Mouse (Mus musculus) CD4-positive helper T cell, adult 2 months (primary cell): ENCODE measurements around the gene Nin.
A peak's percentile ranks its signal among the peaks of the same experiment; 100 is the strongest.
"Not testable (repeated sequence)": the region's sequence is repeated elsewhere in the genome, so short reads cannot be mapped to it uniquely, and the experiment has no call there.

Experiments
- DNase-seq: peaks from one replicate; pipeline ENCODE4 v3.0.0-alpha.2; 2012; ENCODE audit warnings: low read depth, missing footprints, low spot score

Gene Nin

DNA sequence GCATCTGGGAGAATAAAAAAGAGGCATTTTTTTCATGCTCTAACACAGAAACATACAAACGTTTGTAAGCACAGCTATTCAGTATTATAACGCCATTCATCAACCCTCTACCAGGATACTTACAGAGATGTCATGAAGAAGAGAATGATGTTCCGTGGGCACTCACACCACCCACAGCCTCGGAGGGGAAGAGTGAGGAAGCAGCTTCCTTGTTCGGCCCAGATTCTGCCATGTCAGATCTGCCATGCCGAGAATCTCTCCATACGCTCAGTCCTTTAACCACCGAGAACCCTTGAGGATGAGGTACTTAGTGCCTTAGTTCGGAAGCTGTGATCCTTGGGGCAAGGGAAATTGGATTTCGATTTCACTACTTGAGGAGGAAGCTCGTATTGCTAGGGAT, at the start of gene Nin:
Gene Nin (minus strand): TSS at position 367 of the 400 bp plus-strand sequence.
- no peak for DNase-seq

DNA sequence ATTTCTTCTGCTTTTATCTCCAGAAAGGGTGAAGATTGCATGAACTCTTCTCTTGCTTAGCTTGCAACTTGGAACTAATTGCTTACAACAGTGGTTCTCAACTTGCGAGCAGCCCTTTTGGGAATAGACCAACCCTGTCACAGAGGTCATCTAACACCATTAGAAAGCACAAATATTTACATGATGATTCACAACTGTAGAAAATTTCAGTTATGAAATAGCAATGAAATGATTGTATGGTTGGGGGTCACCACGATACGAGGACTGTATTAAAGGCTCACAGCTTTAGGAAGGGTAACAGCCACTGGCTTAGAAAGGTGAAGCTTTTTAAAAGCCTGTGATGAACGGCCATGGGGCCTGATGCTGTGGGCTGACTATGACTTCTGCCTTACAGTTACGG, 47.5 kb upstream of the Nin start:
- no peak for DNase-seq

DNA sequence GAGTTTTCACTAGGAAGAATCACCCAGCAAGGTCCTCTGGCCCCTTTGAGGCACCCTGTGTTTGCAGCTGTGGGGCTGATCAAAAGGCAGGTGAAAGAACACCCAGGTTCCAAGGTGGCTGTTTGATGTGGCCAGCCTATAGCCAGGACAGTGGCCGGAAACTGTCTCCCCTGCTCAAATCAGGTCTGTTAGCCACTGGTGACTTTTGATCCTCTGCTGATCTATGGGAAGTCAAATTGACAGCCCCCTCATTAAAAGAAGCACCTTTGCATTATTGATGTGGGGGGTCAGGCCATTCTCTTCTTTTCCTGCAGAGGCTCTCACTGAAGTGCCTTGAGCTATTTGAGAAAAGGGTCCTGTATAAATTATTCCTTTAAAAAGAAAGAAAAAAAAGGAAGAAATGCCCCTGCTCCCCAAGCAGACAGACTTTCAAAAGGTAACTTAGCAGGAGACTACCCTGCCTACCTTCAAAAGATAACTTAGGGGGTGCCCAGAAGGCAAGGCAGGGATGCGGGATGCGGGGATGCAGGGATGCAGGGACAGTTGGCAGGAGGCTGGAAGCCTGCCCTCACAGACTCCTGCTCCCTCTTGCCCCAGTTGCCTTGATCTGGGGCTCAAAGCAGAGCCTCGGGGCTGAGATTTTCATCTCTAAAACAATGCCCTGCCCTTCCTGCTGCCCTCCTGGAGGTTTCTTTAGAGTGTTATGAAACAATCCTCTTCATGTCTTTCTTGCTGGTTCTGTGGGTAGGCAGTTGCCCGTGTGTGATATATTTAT, 44.0 kb upstream of the Nin start:
- no peak for DNase-seq

DNA sequence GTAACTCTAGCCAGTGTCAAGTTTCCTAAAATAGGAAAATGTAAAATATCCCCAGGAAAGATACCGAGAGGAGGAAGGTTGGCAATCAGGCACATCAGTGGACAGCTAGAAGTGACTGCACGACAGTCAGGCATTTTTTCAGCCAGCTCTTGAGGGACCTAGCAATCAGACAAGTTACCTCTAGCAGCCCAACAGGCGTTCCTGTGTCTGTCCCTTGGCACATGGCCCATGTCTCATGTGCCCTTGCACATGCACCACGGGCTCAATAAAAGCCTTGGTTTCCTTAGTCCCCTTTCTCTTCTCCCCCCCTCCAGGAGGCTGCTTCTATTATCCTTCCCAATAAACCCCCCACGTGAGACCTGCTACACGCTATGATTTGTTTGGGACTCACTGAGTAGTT, 42.7 kb upstream of the Nin start:
- no peak for DNase-seq

DNA sequence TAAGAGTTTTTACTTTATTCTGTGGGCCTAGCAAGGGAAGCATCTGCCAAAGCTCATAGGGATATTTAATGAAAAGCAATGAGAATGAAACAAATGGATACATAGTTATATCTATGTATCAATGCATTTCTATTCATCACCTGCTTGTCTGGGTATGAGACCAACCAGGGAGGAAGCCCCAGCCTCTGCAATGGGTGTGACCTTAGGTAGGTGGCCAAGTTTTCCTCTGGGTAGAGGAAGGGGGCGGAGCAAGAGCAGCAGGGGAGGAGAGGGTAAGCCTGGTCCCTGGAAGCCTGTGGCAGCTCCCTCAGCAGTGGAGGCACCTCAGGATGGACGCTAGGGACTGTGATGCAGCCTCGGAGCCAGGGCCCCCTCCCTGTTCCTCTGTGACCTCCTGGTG, 40.3 kb upstream of the Nin start, which contains the start of gene Abhd12b:
Gene Abhd12b (plus strand): TSS at position 301 of the 400 bp plus-strand sequence.
- no peak for DNase-seq

DNA sequence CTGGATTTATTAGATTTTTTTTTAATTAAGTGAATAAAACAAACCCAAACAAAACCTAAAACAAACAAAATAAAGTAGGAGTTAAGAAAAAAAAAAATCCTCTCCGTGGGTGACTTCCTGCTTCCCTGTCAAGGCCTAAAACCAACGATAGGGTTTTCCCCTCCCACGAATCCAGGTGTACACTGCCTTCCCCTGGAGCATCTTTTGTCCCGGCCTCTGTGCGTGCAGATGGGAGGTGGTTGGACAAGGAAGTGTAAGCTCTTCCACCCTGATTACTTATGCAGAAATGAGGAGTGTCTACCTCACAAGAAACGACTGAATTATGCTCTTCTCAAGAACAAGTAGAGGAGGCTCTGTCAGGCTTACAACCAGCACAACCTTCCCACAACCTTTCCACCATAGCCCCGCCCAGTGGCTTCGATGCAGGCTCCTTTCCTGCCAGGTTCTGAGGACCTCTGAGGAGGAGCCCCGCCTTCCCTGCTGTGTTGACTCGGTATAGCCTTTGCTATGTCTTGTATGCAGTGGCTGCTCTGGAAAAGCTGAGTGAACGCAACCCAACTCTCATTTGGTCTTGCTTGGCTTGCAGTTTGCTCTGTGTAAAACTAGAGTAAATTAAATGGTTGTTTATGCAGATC, 35.2 kb upstream of the Nin start:
- peak; percentile 52 for DNase-seq

DNA sequence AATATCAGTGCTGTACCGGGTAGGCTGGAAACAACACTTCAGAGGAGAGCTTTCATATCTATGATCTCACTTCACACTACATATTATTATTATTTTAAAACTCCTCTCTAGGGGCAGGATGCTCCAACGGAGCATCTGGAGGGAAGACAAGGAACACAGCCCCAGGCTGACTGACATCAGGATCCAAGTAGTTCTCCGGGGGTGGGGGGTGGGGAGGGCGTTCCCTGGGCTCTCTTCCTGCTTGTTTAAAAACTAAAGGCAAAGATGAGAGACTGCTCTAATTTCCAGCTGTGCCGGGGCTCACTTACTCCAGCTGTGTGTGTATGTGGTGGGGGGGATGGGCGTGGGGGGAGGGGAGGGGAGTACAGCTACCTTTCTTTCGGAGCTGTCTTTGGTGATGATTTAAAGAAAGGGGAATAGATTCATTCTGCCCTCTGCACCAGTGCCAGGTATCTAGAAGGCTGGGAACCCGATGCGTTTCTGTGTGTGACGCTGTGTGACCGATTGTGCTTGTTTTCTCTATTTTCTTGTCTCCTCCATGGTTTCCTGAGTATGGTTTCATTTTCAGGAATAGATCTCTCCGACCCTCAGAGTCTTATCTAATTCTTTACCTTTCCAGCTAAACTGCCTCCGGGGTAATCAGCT, 34.6 kb upstream of the Nin start:
- no peak for DNase-seq

DNA sequence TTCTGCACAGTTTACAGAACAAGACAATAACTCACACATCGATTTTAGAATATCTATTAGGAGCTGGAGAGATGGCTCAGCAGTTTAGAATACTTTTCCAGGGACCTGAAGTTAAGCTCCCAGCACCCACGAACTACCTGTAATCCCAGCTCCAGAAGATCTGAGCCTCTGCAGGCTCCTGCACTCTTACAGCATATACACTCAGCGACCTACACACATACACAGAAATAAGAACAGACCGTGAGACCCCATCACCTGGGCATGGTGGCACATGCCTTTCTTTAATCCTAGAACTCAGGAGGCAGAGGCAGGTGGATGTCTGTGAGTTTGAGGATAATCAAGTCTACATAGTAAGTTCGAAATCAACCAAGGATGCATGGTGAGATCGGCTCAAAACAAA, 32.1 kb upstream of the Nin start:
- DNase-seq, result no peak

DNA sequence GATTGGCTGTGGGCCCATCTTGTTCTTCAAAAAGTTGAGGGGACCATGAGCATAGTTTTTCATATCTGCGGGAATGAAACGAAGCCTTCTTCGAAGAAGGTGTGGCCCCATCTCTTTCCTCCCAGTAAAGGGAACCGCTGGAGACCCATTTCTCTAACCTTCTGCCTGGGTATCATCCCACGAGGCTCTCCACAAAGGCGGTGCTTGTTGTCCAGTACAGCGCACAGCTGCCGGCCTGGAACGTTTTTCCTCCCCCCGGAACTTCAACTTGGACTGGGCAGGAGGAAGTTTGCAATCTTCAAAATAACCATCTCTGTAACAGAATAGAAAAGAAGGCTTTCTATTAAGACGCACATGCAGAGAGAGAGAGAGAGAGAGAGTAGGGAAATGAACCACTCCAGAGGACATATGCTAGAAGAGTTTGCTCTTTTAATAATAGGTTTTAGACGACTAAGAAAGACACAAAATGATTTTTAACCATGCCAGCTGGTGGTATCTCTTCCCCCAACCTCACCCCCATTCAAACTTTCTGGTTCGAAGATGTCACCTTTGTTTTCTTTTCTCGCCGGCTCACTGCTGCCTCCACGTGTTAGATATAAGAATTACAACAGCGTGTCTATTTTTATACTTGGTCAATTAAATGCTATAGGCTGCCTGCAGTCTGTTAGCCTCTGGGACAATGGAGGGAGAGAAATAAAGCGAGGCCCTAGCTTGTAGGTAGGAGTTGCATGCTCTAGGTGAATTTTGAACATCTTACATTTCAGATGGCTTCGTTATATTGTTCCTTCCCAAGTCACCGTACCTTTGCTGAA, 31.3 kb upstream of the Nin start:
- peak; percentile 72 for DNase-seq

DNA sequence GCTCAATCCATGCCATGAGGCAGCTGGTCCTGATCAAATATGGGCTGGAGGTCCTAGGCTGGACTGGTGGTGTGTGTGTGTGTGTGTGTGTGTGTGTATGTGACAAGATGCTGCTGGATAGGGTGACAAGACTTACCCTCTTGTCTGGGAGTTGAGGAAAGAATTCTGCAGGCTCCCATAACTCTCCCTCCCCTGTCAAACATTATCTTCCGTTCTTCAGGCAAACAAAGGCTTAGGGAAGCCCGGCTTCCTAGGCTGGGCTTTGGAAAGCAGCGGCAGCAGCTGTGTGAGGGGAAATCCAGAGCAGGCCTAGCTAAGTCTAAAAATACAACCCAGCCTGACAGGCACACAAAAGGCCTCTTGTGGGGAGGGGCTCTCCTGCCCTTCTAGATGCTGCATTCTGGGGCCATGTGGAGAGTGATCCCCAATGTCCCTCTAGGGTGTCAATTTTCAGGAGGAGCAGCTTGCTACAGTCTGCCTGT, 30.6 kb upstream of the Nin start:
- DNase-seq, result not testable (repeated sequence)

DNA sequence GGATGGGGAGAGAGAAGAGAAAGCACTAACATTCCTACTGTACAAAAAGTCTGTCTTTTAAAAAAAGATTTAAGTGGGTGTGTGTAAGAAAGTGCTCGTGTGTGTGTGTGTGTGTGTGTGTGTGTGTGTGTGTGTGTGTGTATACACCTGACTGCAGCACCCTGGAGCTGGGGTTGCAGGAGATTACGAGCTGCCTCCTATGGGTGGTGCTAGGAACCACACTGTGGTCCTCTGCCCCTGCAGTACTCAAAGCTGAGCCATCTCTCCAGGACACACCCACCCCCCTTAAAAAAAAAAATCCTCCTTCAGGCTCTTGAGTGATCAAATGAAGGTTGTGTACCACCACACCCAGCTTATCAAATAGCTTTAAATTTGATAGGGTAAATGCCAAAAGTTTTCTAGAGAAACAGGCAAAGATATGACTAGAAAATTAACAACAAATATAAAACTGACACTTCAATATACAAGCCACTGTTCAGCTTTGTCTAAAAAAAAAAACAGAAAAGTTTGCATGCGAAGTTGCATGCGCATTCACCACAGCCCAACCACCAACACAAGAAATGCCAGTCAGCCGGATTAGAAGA, 27.6 kb upstream of the Nin start:
- DNase-seq, result peak; percentile 35

DNA sequence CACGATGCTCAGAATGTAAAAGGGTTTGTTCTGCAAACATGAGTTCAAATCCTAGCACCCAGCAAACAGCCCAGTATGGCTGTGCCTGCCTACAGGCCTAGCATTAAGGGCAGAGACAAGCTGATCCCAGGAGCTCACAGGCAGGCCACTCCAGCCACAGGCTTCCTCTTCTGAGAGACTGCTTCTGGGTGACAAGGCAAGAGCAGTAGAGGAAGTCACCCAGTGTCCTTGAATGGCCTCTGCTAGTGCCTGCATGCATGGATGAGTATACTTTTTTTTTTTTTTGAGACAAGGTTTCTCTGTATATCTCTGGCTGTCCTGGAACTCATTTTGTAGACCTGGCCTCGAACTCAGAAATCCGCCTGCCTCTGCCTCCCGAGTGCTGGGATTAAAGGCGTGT, 27.0 kb upstream of the Nin start:
- no peak for DNase-seq

DNA sequence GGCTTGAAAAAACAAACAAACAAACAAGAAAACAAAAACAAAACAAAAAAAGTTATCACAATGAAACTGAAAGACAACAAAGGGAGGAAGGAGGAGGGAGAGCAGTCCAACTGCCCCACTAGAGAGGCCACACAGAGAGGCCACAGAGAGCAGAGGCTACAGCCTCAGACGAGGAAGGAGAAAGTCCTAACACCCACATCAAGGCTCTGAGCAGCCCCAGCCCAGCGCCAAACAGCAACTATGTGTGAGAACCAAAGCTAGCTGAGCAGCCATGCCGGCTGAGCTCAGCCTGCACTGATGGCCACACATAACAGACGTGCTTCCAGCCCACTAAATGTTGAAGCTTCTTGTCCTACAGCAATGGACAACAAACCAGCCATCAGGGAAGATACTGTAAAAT, 26.4 kb upstream of the Nin start:
- DNase-seq, result no peak

DNA sequence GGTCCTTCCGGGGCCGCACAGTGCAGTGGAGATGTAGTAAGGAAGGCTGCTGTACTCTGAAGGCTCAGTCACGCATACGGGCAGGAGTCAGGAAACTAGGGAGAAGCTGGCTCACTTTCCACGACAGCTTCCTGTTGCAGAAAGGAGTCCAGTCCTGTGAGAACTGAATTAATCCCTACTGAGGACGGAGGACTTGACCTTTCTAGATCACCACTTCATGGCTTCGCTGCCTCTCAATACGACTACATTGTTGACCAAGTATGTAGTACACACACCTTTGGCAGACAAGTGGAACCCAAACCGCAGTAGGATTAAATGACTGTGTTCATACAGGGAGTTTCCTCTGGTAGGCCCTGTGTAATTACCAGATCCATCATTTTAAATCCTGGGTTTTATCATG, 24.1 kb upstream of the Nin start:
- DNase-seq, result no peak

DNA sequence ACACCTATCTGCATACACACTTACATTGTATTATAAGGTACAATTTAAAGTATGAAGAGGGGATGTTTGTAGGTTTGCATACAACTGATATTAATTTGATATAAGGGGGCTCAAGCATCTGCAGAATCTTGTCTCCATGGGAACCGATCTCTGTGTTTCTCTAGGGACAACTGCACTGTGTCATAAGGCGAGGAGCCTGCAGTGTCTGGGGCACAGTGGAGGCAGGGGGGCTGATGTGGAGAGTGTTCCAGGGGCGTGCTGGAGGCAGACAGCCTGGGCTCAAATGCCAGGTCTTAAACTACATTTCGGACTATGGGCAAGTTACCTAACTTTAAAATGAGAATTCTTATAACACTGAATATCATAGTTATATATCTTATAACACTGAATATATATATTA, 23.6 kb upstream of the Nin start:
- DNase-seq, result no peak

DNA sequence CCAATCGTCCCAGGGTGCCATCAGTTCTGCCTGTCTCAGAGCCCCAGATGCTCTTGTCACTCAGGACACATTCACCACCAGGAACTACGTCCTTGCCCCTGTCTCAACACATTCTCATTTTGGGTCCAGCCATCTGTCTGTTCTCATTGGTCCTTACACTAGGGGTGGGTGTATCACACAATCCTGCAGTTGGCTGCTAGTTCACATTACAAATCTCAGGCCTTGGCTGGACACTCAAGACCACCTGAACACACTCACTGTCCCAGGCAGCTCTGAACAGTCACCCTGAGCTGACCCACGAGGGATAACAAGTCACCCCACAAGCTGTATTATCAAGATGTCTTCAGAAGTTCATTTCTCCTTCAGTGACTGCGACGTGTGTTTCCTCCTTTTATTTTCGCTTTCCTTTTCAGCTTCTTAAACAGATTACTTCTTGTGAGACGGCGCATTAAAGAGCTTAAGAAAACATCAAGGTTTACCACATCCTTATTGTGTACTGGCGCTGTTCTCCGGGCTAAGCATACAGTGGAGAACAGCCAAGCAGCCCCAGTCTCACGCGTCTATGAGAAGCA, 22.8 kb upstream of the Nin start:
- peak; percentile 90 for DNase-seq

DNA sequence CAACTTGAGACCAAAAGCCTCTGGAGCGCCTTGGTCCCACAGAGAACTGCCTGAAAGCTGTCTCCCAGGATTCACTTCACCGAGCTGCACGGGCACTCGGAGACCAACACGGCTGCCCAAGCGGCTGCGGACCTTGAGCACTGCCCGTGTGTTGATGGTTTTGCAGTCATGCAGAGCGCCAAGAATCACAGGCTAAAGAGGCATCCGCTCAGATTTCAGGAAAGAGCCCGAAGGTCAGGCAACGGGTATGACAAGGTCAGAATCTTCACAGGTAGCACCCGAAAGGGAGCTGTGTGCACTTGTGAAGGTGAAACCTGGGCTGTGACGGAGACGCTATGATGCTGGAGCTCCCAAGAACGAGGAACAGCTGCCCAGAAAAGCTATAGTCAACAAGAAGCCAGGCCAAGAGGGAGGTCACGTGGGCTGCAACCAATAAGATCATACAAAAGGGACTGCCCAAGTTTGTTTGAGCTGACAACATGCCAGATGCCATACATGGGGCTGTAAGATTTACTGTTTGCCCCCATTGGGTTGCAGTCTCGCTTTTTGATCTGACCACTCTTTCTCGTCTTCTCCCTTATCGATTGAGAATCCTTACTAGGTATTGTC, 21.2 kb upstream of the Nin start:
- DNase-seq, result no peak

DNA sequence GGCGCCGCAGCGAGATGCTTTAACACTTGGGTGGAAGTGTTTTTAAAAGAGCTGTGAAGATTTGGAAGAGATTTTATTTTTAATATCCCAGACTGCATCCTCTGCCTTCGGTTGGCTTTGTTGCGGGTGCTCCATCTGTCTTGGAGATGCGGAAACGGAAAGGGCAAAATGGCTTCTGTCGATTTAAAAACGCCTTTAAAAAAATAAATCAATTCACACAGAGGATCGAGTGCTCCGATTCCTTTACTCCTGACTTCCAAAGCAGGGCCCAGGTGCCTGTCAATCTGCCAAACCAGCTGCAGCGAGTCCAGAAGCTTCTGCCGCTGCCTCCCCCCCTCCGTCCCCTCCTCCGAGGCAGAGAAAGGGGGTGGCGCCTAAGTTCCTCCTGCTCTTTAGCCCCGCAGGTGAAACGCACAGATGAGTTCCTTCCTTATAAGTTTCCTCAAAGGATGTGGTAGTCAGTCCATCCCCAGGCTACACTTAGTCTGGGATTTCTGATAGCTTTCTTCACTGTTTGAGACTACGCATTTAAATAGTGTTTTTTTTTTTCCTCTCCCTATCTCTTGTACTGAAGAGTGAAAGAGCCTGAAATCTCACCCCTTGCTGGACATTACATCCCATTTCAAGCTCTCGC, 17.6 kb upstream of the Nin start:
- DNase-seq, result no peak

DNA sequence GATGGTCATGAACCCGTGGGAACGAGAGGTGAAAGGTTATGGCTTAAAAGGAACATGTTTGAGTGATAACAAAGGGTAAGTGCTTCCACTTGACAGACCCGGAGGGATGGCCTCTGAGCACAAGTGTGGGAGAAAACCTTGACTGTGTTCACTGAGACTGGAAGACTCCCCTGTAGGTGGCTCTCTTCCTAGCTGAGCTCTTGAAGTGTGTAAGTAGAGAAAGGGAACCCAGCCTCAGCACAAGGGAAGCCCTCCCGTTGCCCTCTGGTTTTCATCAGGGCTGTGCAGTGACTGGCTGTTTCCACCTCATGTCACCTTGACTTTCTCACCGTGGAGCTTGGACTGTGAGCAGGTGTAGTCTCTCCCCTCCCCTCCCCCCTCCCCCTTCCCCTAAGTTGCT, 15.6 kb upstream of the Nin start:
- DNase-seq, result peak; percentile 50

DNA sequence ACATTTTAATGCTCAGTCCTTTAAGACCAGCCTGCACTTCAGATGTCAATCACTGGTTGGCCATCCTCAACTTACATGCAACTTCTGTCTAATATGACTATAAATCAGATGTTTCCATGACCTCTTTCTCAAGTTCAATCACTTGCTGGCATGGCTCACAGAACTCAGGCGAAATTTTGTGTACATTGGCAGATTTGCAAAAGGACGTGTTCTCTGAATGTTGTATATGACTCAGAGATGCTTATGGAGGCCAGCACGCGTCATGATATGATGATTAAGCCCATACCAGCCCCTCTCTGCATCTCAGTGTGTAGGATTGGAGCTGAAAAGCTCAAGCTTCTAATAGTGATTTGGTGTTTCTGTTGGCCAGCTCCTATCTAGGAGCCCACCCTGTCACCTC, 13.1 kb upstream of the Nin start:
- no peak for DNase-seq
